Mouse (Mus musculus): ENCODE data around the gene Gnb1l.
A peak's percentile ranks its signal among the peaks of the same experiment; 100 is the strongest.

The Gnb1l gene

GRCm38 (mm10) chr16:18543151-18543829 is 44.8 kb downstream of the Gnb1l start:
- no peak for DNase-seq (ENCODE audit: low read depth, low spot score)

GRCm38 (mm10) chr16:18547891-18548290 is 49.4 kb downstream of the Gnb1l start:
- DNase-seq (ENCODE audit: low read depth, low spot score), result no peak

- DNase-seq (ENCODE audit: low read depth, low spot score), result no peak
Observed at GRCm38 (mm10) chr16:18551604-18552003, 53.1 kb downstream of the Gnb1l start.

GRCm38 (mm10) chr16:18552106-18552710 is 53.7 kb downstream of the Gnb1l start:
- DNase-seq (ENCODE audit: low read depth, low spot score), result peak; percentile 60

DNA sequence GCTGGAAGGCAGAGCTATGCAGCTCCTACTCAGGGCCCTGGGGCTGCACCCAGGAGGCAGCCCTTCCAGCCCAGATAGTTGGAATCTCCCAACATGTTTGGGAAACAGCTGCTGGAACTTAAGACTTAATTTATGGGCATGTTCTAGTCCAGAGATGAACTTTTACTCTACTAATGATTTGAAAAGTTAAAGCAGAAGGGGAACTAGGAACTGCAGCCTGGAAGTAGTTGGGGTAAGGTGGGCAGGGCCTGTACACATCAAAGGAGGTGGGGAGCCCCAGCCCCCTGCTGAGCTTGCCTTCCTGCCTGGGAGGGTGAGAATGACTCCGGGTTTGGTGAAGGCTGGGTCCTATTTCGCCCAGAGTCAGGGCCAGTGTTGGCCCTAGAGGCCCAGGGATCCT is 56.2 kb downstream of the Gnb1l start:
- no peak for DNase-seq (ENCODE audit: low read depth, low spot score)

GRCm38 (mm10) chr16:18555235-18555935 is 56.9 kb downstream of the Gnb1l start:
- no peak for DNase-seq (ENCODE audit: low read depth, low spot score)

GRCm38 (mm10) chr16:18556461-18556860 is 57.9 kb downstream of the Gnb1l start:
- DNase-seq (ENCODE audit: low read depth, low spot score), result no peak

GRCm38 (mm10) chr16:18564472-18564871 is 66.0 kb downstream of the Gnb1l start:
- DNase-seq (ENCODE audit: low read depth, low spot score), result no peak

GRCm38 (mm10) chr16:18568599-18568998 is 70.1 kb downstream of the Gnb1l start:
- DNase-seq (ENCODE audit: low read depth, low spot score), result no peak

- DNase-seq (ENCODE audit: low read depth, low spot score), result no peak
Observed at GRCm38 (mm10) chr16:18574196-18574595, 75.7 kb downstream of the Gnb1l start.

GRCm38 (mm10) chr16:18577071-18577470 is 78.6 kb downstream of the Gnb1l start:
- no peak for DNase-seq (ENCODE audit: low read depth, low spot score)

GRCm38 (mm10) chr16:18577599-18578160 is 79.2 kb downstream of the Gnb1l start:
- no peak for DNase-seq (ENCODE audit: low read depth, low spot score)

GRCm38 (mm10) chr16:18580389-18580788 is 81.9 kb downstream of the Gnb1l start:
- DNase-seq (ENCODE audit: low read depth, low spot score), result no peak

- no peak for DNase-seq (ENCODE audit: low read depth, low spot score)
Observed at GRCm38 (mm10) chr16:18581050-18581622, 82.6 kb downstream of the Gnb1l start.

DNA sequence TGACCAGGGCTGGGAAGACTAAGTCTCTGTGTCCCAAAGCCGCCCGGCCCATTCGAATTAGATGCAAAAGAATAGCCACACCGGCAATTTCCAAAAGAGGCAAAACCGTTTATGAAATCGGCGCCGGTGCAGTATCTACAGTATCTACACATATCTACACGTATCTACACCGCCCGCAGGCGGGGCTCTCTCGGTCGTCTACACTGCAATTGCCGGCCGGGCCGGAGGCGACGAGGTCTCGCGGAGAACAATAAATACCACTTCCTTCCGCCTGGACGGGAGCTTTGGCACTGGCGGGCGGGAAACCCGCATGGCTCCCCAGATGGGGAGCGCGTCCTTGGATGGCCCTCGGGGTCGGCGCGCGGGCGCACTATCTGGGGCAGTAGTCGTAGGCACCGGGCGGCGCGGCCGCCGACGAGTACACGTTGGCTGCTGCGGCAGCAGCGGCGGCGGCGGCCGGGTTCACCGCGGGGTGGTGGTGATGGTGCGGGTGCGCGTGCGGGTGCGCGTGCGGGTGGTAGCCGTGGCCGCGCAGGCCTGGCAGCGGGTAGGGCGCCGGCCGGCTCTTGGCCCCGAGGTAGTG is 83.2 kb downstream of the Gnb1l start:
- DNase-seq (ENCODE audit: low read depth, low spot score), result peak; percentile 48

DNA sequence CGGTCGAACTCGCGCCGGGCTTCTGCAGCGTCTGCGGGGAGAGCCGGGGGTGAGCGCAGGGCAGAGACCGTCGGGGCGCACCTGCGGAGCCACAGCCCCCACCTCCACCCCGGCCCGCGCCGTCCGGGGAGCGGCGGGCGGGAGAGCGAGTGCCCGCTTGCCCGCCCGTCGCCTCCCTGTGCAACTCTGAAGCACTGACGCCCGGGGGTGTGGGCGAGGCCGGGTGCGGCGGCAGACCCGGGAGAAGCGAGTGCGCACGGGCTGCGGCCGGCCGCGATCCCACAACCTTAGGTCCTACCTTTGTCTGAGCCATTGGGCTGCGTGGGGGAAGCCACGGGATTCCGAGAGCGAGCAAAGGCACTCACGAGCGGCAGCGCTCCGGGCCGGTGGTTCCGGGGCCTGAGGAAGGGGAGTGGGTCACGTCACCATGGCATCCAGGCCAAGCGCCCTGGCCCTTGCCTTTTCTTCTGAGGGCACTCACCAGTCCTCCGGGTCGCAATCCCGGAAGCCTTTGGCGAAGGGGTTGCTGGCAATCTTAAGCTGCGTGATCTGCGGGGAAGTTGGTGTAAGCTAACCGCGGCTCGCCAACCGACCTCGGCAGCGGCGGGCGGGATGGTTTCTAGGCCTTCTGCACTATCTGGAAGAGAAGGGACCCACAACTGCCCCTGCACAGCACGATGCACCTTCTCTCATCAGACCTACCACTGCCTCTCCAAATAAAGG is 84.1 kb downstream of the Gnb1l start:
- DNase-seq (ENCODE audit: low read depth, low spot score), result peak; percentile 55

GRCm38 (mm10) chr16:18583169-18583568 is 84.7 kb downstream of the Gnb1l start:
- DNase-seq (ENCODE audit: low read depth, low spot score), result no peak

DNA sequence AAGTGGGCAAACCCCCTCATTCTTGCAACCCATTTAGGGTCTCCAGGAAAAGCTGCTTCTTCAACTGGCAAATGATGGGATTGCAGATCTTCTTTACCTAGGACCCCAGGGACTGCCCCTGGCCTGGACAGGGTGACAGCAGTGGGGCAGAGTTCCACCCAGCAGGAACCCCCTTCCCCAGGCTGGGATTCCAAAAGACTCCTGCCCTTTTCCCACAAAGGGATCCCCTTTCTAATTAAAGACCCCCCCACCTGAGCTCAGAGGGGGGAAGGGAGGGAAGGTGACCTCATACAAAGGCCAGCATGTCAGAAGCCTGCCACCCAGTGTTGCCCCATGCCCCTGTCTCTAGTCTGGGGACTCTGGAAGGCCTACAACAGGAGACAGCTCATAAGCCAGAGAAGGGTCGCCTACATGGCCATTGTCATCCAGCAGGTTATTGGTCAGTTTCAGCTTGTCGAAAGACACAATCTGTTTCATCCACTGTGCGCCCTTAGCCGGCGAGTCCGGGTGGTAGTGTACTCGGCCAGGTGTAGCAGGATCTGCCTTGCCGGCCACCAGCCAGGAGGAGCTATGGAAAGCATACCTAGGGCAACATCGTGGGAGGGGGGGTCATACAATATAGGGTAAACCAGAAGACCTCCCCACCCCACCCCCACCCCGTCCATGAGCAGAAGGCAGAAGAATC is 85.3 kb downstream of the Gnb1l start:
- DNase-seq (ENCODE audit: low read depth, low spot score), result no peak

DNA sequence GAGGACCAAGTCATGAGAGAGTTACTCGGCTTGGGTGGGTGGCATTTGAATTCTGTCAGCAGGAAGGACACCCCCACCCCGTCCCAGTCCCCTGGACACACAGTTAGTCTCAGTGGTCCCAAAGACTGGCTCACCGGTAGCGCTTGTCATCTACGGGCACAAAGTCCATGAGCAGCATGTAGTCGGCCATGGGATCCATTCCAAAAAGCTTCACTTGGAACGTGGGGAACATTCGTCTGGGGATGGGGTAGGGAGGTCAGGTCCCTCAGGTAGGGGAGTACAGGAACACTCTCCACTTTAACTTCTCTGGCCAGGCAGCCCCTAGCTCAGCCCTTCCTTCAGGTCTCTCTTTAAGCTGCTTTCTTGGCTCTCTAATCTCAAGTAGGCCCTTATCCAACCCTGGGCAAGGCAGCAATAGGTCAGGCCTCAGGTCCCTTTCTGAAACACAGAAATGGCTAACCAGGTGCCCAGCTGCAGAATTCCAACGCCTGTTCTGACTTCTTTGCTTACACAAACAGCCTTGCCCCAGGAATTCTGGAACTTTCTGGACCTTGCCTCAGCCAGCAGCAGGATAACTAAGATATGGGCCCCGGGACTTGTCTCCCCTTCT is 86.5 kb downstream of the Gnb1l start:
- no peak for DNase-seq (ENCODE audit: low read depth, low spot score)

GRCm38 (mm10) chr16:18585676-18586075 is 87.2 kb downstream of the Gnb1l start:
- peak; percentile 42 for DNase-seq (ENCODE audit: low read depth, low spot score)

Data from R1 (cell line).